Mouse (Mus musculus): ENCODE results near the gene Ipcef1.

- no peak for TF ChIP-seq EP300 (optimal IDR thresholded peaks at IDR 0.05)
- TF ChIP-seq CTCF (IDR thresholded peaks at IDR 0.05; ENCODE audit: low read depth): no peak
Measured at GRCm38 (mm10) chr10:6896659-6897303, 155.5 kb downstream of the Ipcef1 start.
